Mouse (Mus musculus) kidney, postnatal 0 days (tissue): ENCODE data around the gene Irs3. TPM values are rescaled to one million over a fixed set of nuclear protein-coding genes. Genes with fewer than 3 reads are reported as not detected.

ENCODE experiments used
- ATAC-seq: fragments of 200-750 bp; cut with Nextera tagmentation; replicated peaks from 2 replicates; pipeline ENCODE4 v1.8.0; 2017; ENCODE audit warnings: low read depth, moderate number of reproducible peaks, moderate TSS enrichment, moderate library complexity; ENCODE audit not compliant: low FRiP score
- DNase-seq: peaks from one replicate; pipeline ENCODE4 v3.0.0-alpha.2; 2016; ENCODE audit warnings: low spot score
- H3K27ac ChIP-seq: fragments of 300-500 bp; sonication (generic); 2 replicates; pipeline ENCODE4 v1.5.1; 2014; ENCODE audit warnings: mild to moderate bottlenecking
- H3K27me3 ChIP-seq: fragments of 300-500 bp; sonication (generic); 2 replicates; pipeline ENCODE4 v1.6.1; 2014; ENCODE audit warnings: low read length, mixed read lengths; ENCODE audit not compliant: insufficient read depth
- H3K36me3 ChIP-seq: fragments of 300-500 bp; sonication (generic); 2 replicates; pipeline ENCODE4 v1.6.1; 2014; ENCODE audit warnings: low read length, mixed read lengths; ENCODE audit not compliant: insufficient read depth
- H3K4me1 ChIP-seq: fragments of 300-500 bp; sonication (generic); replicated peaks from 2 replicates; pipeline ENCODE4 v1.6.1; 2014; ENCODE audit warnings: antibody characterized with exemption, low read length, mixed read lengths; ENCODE audit not compliant: insufficient read depth
- H3K4me2 ChIP-seq: fragments of 300-500 bp; sonication (generic); 2 replicates; pipeline ENCODE4 v1.6.1; 2014; ENCODE audit warnings: mild to moderate bottlenecking, low read length, moderate library complexity, mixed read lengths
- H3K4me3 ChIP-seq: fragments of 300-500 bp; sonication (generic); replicated peaks from 2 replicates; pipeline ENCODE4 v1.5.1; 2014; ENCODE audit warnings: low read depth, low read length
- H3K9ac ChIP-seq: fragments of 300-500 bp; sonication (generic); 2 replicates; pipeline ENCODE4 v1.6.1; 2014; ENCODE audit warnings: low read depth, low read length
- H3K9me3 ChIP-seq: fragments of 300-500 bp; sonication (generic); replicated peaks from 2 replicates; pipeline ENCODE4 v1.6.1; 2016; ENCODE audit warnings: low read length, inconsistent platforms, mixed read lengths
- CTCF ChIP-seq: IDR thresholded peaks from 2 replicates; pipeline ENCODE4 v1.5.1; 2016; ENCODE audit warnings: antibody characterized with exemption, low read depth, mild to moderate bottlenecking, moderate library complexity
- WGBS: fragments of 180-500 bp; shearing (Covaris S2); extraction: QIAGEN DNeasy Blood & Tissue Kit; methylation state at CpG from one replicate; pipeline ENCODE4 v1.1.7; 2014; 5-methylcytosine and 5-hydroxymethylcytosine counted together
- polyA plus RNA-seq: library from polyadenylated mRNA; unstranded; fragments of >200 nt; fragmentation: Nextera tagmentation; extraction: Ambion mirVana; gene quantifications from 2 replicates; pipeline ENCODE4 v1.2.1, GENCODE M21; 2015

The Irs3 gene
- polyA plus RNA-seq, result 1.3 and 1.4 TPM in 2 replicates

DNA sequence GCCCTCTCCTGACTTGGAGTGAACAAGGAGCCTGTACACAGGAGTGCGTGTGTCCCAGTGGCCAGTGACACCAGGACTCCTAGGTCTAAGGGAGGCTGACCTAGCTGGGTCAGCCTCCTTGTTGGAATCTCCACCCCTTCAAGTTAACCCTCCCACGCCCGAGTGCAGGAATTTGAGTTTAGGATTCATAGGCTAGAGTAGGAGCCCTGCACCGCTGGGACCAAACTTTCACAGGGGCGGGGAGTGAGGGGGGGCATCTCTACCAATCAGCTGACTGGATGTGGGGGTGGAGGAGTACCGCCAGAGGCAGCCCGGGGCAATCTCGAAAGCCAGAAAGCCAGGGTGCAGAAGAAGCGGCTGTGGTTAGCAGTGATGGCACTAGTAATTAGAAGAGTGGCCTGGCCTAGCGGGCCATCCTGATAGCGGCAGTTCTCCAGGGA is at the start of gene Irs3:
Gene Irs3 (minus strand): TSS at position 63 of the 440 bp plus-strand sequence.
- H3K9me3 ChIP-seq, result no peaks in the 10 kb centered on the region
- H3K4me2 ChIP-seq, result peak within 1 kb of the TSS; percentile 59
- no peak within 1 kb of the TSS for H3K27ac ChIP-seq
- ATAC-seq (no peak), DNase-seq (peak; percentile 37)
- H3K27me3 ChIP-seq, result no peaks in the 10 kb centered on the region
- 0 out of 2 replicates have a peak within 1 kb of the TSS, but pooled peaks have one; percentile 27 for H3K9ac ChIP-seq
- peaks cover 29% of the 10 kb centered on the region; the same call in 1 of the 2 replicates for H3K4me1 ChIP-seq
- peak within 1 kb of the TSS; percentile 21; the same call in 1 of the 2 replicates for H3K4me3 ChIP-seq
- 25% methylated on average over 11 of the region's 11 CpGs for WGBS
- peaks cover 13% of the 10 kb centered on the region; the same call in 1 of the 2 replicates for H3K36me3 ChIP-seq
- no peak for TF ChIP-seq CTCF

DNA sequence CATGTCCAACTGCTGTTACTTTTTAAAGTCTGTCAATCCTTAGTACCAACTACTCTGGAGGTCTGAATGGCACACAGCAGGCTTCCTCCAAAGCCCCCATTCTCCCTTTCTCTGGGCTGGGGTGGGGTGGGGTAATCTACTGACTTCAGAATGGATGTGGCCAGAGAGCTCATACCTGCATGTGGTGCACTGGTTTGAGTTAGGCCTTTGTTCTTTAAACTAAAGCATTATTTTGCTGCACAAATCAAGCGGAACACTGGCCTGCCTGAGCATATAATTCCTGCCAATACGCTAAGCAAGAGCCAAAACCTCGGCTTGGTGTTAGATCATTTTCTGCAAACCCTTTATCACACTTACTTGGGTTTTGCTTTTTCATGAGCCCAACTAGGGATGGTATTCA is 49.3 kb upstream of the Irs3 start:
- TF ChIP-seq CTCF, result no peak
- 69% methylated on average over 3 of the region's 3 CpGs for WGBS
- DNase-seq (no peak), ATAC-seq (no peak)
- no peaks in the 10 kb centered on the region for H3K9me3 ChIP-seq
- no peaks in the 10 kb centered on the region for H3K27me3 ChIP-seq
- no peak overlapping the region for H3K9ac ChIP-seq
- no peak overlapping the region for H3K27ac ChIP-seq
- H3K4me2 ChIP-seq, result no peak overlapping the region
- H3K4me3 ChIP-seq, result no peak overlapping the region
- no peaks in the 10 kb centered on the region for H3K4me1 ChIP-seq
- no peaks in the 10 kb centered on the region for H3K36me3 ChIP-seq

DNA sequence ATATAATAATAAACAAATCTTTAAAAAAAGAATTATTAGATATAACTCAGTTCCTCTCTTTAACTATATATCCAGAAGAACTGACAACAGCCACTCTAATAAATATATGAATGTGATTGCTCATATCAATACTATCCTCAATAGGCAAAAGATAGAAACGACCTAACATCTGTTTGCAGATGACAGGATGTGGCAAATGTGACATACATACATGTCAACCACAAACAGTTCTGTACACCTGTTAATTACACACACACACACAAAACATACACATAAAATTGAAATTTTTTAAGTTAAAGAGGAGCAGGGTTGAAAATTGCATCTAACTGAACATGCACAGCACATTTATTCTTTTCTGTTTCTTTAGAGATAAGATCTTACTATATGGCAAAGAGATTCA is 46.4 kb upstream of the Irs3 start:
- 73% methylated on average over 1 of the region's 1 CpGs for WGBS

DNA sequence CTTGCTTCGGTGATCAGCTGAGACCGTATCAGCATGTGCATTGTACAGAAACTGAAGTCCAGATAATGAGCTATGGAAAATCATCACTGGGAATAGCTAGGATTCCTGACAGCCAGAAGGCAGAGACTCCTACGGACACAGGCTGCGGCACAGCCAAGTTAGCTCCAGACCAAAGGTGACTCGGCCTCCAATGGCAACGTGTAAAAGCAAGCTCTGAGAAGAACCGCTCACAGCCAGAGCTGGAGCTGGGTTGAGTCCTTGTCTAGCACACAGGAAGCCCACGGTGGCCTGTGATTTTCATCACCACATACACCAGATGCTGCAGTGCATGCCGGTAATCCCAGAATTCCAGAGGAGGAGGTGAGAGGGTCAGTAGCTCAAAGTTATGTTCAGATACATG is 45.0 kb upstream of the Irs3 start:
- H3K4me1 ChIP-seq, result no peaks in the 10 kb centered on the region
- H3K9me3 ChIP-seq, result no peaks in the 10 kb centered on the region
- H3K36me3 ChIP-seq, result no peaks in the 10 kb centered on the region
- WGBS, result 30% methylated on average over 9 of the region's 9 CpGs
- no peak overlapping the region for H3K4me3 ChIP-seq
- no peak for ATAC-seq
- no peak for DNase-seq
- H3K4me2 ChIP-seq, result no peak overlapping the region
- no peak overlapping the region for H3K27ac ChIP-seq
- TF ChIP-seq CTCF, result no peak
- no peak overlapping the region for H3K9ac ChIP-seq
- H3K27me3 ChIP-seq, result no peaks in the 10 kb centered on the region

More for the DNA sequence above, 46.4 kb upstream of the Irs3 start:
- no peak for TF ChIP-seq CTCF
- Histone ChIP-seq H3K9me3 (no peaks in the 10 kb centered on the region), H3K9ac (no peak overlapping the region), H3K27me3 (no peaks in the 10 kb centered on the region), H3K4me3 (no peak overlapping the region), H3K4me2 (no peak overlapping the region), H3K27ac (no peak overlapping the region), H3K36me3 (no peaks in the 10 kb centered on the region), H3K4me1 (no peaks in the 10 kb centered on the region)
- DNase-seq, result no peak
- no peak for ATAC-seq

DNA sequence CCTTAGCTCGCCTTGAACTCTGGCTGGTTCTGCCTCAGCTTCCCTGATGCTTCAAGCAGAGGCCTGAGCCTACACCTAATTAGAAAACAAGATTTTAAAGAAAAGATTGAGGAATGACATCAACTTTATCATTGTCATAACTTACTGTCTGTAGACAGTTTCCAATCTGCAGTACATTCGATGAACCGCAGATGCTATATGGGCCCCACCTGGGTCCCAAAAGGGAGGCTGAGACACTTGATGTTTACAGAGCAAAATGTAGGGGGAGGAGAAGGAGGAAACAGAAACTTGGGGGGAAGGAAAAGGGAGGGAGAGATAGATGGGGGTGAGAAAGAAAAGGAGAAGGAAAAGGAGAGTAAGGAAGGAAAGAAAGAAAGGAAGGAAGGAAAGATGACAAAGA is 44.5 kb upstream of the Irs3 start:
- Histone ChIP-seq H3K9me3 (no peaks in the 10 kb centered on the region), H3K27ac (no peak overlapping the region)
- TF ChIP-seq CTCF, result no peak

DNA sequence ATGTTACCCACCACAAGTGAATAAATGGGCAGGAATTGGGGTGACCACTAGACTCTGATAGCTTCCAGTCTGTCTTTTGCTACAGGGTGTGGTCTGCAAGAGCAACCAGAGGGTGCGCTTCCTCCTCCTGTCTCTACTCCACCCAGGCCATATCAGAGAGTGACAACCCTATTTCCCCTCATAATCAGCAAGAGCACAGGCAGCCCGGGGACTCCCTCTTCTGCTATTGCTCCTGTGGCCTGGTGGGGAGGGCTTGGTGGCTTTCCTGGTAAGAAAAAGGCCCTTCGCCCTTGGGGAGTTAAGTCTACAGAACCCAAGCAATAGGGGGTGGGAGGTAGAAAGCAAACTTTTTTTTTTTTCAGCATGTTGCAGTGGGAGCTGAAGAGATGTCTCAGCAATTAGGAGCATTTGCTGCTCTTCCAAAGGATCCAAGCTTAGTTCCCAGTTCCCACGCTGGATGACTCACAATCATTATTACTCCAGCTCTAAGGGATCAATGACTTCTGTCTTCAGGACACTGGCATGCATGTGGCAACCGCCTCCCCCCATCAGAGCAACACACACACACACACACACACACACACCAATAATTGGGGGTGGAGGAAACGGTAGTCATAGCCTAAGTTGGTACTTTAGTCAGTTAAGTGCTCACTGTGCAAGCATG is 40.7 kb upstream of the Irs3 start:
- H3K36me3 ChIP-seq, result no peaks in the 10 kb centered on the region
- DNase-seq (no peak), ATAC-seq (no peak)
- H3K27ac ChIP-seq, result no peak overlapping the region
- no peak overlapping the region for H3K4me2 ChIP-seq
- H3K9ac ChIP-seq, result no peak overlapping the region
- WGBS, result 86% methylated on average over 6 of the region's 6 CpGs
- TF ChIP-seq CTCF, result no peak
- H3K4me3 ChIP-seq, result no peak overlapping the region
- H3K9me3 ChIP-seq, result no peaks in the 10 kb centered on the region
- H3K27me3 ChIP-seq, result no peaks in the 10 kb centered on the region
- H3K4me1 ChIP-seq, result peaks cover 5% of the 10 kb centered on the region; the same call in 1 of the 2 replicates

More for the DNA sequence above, 44.5 kb upstream of the Irs3 start:
- 70% methylated on average over 3 of the region's 3 CpGs for WGBS
- no peak overlapping the region for H3K4me3 ChIP-seq
- H3K36me3 ChIP-seq, result no peaks in the 10 kb centered on the region
- no peaks in the 10 kb centered on the region for H3K27me3 ChIP-seq
- no peak overlapping the region for H3K9ac ChIP-seq
- no peak for ATAC-seq
- H3K4me2 ChIP-seq, result no peak overlapping the region
- H3K4me1 ChIP-seq, result no peaks in the 10 kb centered on the region
- no peak for DNase-seq

DNA sequence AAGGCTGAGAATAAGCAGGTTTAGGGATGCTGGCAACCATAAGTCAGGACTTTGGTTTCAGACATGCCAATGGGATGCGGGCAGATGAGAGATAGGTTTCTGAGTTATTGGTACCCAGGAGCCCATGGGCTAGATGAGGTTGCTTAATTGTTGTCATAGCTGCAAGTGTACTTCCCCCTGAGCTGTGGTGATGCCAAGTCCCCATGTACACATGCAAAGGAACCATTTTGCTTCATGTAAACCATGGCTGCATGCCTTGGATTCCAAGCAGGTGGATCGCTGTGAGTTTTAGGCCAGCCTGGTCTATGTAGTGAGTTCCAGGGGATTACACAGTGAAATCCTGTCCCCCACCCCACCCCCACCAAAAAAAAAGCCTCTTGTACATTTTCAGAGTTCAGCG is 40.1 kb upstream of the Irs3 start:
- WGBS, result 95% methylated on average over 3 of the region's 3 CpGs

More for the DNA sequence above, 40.1 kb upstream of the Irs3 start:
- no peak for DNase-seq
- no peak overlapping the region for H3K27ac ChIP-seq
- H3K9me3 ChIP-seq, result no peaks in the 10 kb centered on the region
- no peaks in the 10 kb centered on the region for H3K27me3 ChIP-seq
- H3K4me1 ChIP-seq, result peaks cover 5% of the 10 kb centered on the region; the same call in 1 of the 2 replicates
- no peak overlapping the region for H3K9ac ChIP-seq
- no peak for ATAC-seq
- H3K36me3 ChIP-seq, result no peaks in the 10 kb centered on the region
- no peak for TF ChIP-seq CTCF
- no peak overlapping the region for H3K4me2 ChIP-seq
- no peak overlapping the region for H3K4me3 ChIP-seq
